Mouse (Mus musculus) left cerebral cortex, postnatal 25 days (tissue): ENCODE results near the gene Aldh1l1. TPM values are rescaled to one million over a fixed set of nuclear protein-coding genes. Genes with fewer than 3 reads are reported as not detected.
A peak's percentile ranks its signal among the peaks of the same experiment; 100 is the strongest.

Experiments used
- DNase-seq, 2 experiments: peaks; one replicate each; pipeline ENCODE4 v3.0.0; 2022; ENCODE audit warnings: low spot score in 2 of 2, mixed read lengths in 1 of 2
- intact Hi-C: fragments of 180-260 bp; cut with DNase I; formaldehyde crosslinking; loops from one replicate; pipeline ENCODE4 v1.15.1; 2025
- total RNA-seq, 2 experiments: library from RNA; stranded (reverse); gene quantifications; 2 replicates each; pipeline ENCODE4 v1.2.3; 2021

The Aldh1l1 gene
- total RNA-seq, 2 experiments from 2014 or later = 63.5 to 65.8 TPM

GRCm38 (mm10) chr6:90496217-90496616 is 10.0 kb downstream of the Aldh1l1 start:
- intact Hi-C loops = no loop called here
- no peak for DNase-seq

GRCm38 (mm10) chr6:90499509-90499908 is 13.3 kb downstream of the Aldh1l1 start:
- intact Hi-C loops = no loop called here
- DNase-seq = no peak

- no peak for DNase-seq
- intact Hi-C loops = no loop called here
Measured at GRCm38 (mm10) chr6:90501222-90501940, 15.2 kb downstream of the Aldh1l1 start.

- intact Hi-C loops = loop anchor here (2.0 kb wide), 1 partner anchor 43 kb away; the partner anchor contains the start of gene Klf15
- no peak for DNase-seq
Measured at GRCm38 (mm10) chr6:90505906-90506305, 19.7 kb downstream of the Aldh1l1 start.

- intact Hi-C loops = loop anchor here (2.0 kb wide), 1 partner anchor 44 kb away; the partner anchor contains the start of gene Klf15
- DNase-seq = peak; percentile 80 to 92
Measured at GRCm38 (mm10) chr6:90506673-90507311, 20.6 kb downstream of the Aldh1l1 start.

GRCm38 (mm10) chr6:90507443-90507842 is 21.2 kb downstream of the Aldh1l1 start:
- no peak for DNase-seq
- intact Hi-C loops = loop anchor here (2.0 kb wide), 1 partner anchor 45 kb away; the partner anchor contains the start of gene Klf15

GRCm38 (mm10) chr6:90508197-90508624 is 22.0 kb downstream of the Aldh1l1 start:
- peak in 1 of 2 experiments; percentile 47 for DNase-seq
- intact Hi-C loops = no loop called here

GRCm38 (mm10) chr6:90509085-90509484 is 22.9 kb downstream of the Aldh1l1 start:
- intact Hi-C loops = no loop called here

GRCm38 (mm10) chr6:90512416-90512815 is 26.2 kb downstream of the Aldh1l1 start:
- DNase-seq = no peak
- intact Hi-C loops = loop anchor here (5.0 to 10.0 kb wide), 2 partner anchors 80 to 838 kb away; no protein-coding TSS in a partner anchor

More at GRCm38 (mm10) chr6:90509085-90509484, 22.9 kb downstream of the Aldh1l1 start:
- DNase-seq = no peak

GRCm38 (mm10) chr6:90513074-90513856 is 27.0 kb downstream of the Aldh1l1 start:
- intact Hi-C loops = loop anchor here (5.0 to 10.0 kb wide), 2 partner anchors 81 to 838 kb away; no protein-coding TSS in a partner anchor

GRCm38 (mm10) chr6:90514369-90514768 is 28.1 kb downstream of the Aldh1l1 start:
- intact Hi-C loops = loop anchor here (5.0 to 10.0 kb wide), 2 partner anchors 82 to 840 kb away; no protein-coding TSS in a partner anchor
- no peak for DNase-seq

More at GRCm38 (mm10) chr6:90513074-90513856, 27.0 kb downstream of the Aldh1l1 start:
- DNase-seq = no peak

GRCm38 (mm10) chr6:90514883-90515405 is 28.7 kb downstream of the Aldh1l1 start:
- DNase-seq = peak; percentile 79 to 84
- intact Hi-C loops = loop anchor here (5.0 to 10.0 kb wide), 3 partner anchors 63 to 840 kb away; no protein-coding TSS in a partner anchor

GRCm38 (mm10) chr6:90518892-90519291 is 32.7 kb downstream of the Aldh1l1 start:
- intact Hi-C loops = loop anchor here (5.0 to 10.0 kb wide), 2 partner anchors 67 to 844 kb away; no protein-coding TSS in a partner anchor
- DNase-seq = no peak

- no peak for DNase-seq
- intact Hi-C loops = loop anchor here (5.0 to 10.0 kb wide), 2 partner anchors 67 to 845 kb away; no protein-coding TSS in a partner anchor
Measured at GRCm38 (mm10) chr6:90519375-90519774, 33.1 kb downstream of the Aldh1l1 start.

- DNase-seq = no peak
- intact Hi-C loops = no loop called here
Measured at GRCm38 (mm10) chr6:90526406-90526805, 40.2 kb downstream of the Aldh1l1 start.

GRCm38 (mm10) chr6:90529461-90530046 is 43.3 kb downstream of the Aldh1l1 start:
- intact Hi-C loops = no loop called here
- peak in 1 of 2 experiments; percentile 60 for DNase-seq

- intact Hi-C loops = no loop called here
- no peak for DNase-seq
Measured at GRCm38 (mm10) chr6:90532575-90533190, 46.5 kb downstream of the Aldh1l1 start.

GRCm38 (mm10) chr6:90533505-90533904 is 47.3 kb downstream of the Aldh1l1 start:
- intact Hi-C loops = no loop called here
- DNase-seq = no peak
